Mouse (Mus musculus) R1 (cell line): ENCODE data around the gene Gdf15.
A peak's percentile ranks its signal among the peaks of the same experiment; 100 is the strongest.

Source experiments
- DNase-seq: peaks from one replicate; pipeline ENCODE4 v3.0.0-alpha.2; 2018; ENCODE audit warnings: low read depth, low spot score

Gdf15 gene

GRCm38 (mm10) chr8:70606780-70607602, 25.3 kb downstream of the Gdf15 start:
- no peak for DNase-seq

- no peak for DNase-seq
These were observed 26.1 kb downstream of the Gdf15 start for GRCm38 (mm10) chr8:70605871-70606779.

- no peak for DNase-seq
These were observed 27.7 kb downstream of the Gdf15 start for GRCm38 (mm10) chr8:70604558-70604957.

DNA sequence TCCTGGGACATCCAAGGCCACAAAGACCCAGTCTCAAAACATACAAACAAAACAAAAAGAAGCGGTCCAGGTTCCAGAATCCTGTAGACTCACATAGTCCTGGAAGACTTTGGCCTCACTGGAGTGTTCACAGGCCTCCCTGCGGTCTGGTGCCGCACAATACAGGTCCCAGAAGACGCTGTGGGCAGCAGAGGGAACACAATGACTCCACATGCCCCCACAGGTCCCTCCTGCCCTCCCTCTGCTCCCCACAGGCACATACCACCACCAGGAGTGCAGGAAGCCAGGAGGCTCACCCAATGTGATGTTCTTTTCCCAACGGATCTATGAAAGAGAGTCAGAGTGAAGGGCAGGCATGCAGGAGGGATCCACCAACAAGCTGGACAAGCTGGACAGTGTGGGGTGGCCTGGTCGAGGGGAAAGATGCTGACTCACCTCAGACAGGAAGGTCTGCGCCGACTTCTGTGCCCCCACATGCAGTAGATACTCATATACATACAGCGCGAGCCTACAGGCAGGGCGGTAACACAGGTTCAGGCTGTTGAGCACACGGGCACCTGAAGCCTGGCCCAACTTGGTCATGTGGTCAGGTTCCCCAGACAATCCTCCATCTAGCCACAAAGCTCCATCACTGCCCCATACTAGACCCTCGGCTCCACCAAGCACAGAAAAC, 30.0 kb downstream of the Gdf15 start:
- DNase-seq, result no peak

DNA sequence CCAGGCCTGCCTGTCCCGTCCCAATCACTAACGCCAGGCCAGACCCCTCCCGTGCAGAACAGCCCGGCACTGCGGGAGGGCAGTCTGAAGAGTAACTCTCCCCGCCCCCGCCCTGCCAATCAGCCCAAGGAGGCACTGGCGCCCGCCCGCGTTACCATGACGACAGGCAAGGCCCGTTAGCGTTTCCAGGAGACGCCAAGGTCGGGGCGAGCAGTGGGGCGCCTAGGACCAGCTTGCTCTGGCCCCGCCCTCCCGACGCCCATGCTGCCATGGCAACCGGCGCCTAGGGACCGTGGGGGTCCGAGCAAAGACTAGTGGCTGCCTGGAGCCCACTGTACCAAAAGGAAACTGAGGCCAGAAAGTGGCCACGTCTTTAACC, 31.0 kb downstream of the Gdf15 start:
- DNase-seq, result peak; percentile 97

GRCm38 (mm10) chr8:70600473-70601270, 31.6 kb downstream of the Gdf15 start:
- DNase-seq, result no peak

DNA sequence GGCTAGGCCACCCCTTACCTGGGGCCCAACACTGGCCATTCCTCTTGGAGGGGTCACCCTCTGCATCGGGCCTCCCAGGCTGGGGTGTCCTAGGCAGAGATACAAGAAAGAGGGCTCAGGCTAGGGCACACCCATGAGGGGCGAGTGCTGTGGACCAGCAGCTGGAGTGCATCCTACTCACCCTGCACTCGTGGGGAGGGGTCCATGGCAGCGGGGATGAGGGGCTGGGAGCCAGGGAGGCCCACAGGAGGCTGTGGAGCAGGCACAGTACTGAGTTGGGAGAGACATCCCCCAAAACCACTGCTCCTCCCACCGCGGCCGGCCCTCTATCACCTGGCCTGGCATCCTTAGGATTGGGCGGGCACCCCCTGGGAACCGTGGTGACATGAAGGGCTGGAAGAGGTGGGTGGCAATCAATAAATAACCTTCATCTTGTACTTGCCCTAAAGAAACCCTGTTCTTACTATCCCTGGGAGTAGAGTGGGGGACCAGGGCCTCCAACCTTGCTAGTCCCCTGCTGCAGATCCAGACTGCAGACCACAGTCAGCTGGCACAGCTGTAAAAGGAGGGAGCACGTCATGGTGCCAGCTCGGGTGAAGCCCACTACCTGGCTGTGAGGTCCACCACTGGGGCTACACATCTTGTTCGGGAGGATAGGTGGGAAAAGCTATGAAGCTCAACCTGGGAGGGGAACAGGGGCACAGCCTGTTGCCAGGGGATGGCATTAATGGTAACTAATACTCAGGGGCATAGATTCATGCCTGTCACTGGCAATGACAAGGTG, 32.6 kb downstream of the Gdf15 start:
- DNase-seq, result no peak

DNA sequence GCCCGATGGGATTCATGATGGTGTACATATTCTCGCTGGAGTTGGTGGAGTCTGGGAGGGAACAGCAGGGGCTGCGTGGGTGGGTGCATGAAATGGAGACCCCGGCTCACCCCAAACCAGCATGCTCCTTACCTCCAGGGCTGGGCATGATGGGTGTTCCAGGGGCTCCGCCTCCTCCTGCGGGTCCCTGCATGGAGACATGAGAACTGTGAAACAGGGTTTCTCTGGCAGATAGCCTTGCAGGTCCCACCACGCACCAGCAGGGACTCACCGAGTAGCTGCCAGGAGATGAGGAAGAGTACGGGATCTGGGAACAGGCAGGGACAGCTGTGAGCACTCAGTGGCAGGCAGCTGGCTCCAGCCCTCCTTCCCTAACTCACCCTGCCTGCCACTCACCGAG, 33.5 kb downstream of the Gdf15 start:
- DNase-seq, result peak; percentile 78

GRCm38 (mm10) chr8:70598283-70598682, 34.0 kb downstream of the Gdf15 start:
- peak; percentile 75 for DNase-seq

- no peak for DNase-seq
These were observed 34.6 kb downstream of the Gdf15 start for GRCm38 (mm10) chr8:70597417-70598272.

DNA sequence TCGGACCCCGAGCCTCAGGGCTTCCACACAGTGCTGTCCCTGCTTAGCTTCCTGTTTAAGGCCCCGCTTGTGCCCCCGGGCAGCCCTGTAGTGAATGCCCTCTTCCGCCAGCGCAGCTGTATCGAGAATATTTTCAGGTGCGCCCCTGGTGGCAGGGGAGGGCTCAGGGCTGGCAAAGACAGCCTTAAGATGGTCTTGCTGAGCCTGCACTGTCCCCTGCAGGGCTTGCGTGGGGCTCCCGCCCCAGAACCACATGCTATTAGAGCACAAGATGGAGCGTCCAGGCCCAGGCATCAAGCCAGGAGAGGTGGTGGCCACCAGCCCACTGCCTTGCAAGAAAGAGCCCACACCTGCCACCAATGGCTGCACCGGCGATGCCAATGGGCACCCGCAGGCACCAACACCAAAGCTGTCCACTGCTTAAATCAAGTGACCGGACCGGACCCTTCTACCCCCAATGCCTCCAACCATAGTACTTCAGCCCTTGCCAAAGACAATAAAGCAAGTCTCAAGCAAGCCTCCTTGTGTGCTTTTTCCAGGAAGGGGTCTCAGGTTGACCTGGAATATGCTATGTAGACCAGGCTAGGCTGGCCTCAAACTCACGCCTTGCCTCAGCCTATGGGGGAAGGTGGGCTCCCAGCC, 35.4 kb downstream of the Gdf15 start:
- DNase-seq, result peak; percentile 62

GRCm38 (mm10) chr8:70596216-70596615, 36.0 kb downstream of the Gdf15 start:
- DNase-seq, result no peak

- no peak for DNase-seq
These were observed 36.4 kb downstream of the Gdf15 start for GRCm38 (mm10) chr8:70595811-70596210.

DNA sequence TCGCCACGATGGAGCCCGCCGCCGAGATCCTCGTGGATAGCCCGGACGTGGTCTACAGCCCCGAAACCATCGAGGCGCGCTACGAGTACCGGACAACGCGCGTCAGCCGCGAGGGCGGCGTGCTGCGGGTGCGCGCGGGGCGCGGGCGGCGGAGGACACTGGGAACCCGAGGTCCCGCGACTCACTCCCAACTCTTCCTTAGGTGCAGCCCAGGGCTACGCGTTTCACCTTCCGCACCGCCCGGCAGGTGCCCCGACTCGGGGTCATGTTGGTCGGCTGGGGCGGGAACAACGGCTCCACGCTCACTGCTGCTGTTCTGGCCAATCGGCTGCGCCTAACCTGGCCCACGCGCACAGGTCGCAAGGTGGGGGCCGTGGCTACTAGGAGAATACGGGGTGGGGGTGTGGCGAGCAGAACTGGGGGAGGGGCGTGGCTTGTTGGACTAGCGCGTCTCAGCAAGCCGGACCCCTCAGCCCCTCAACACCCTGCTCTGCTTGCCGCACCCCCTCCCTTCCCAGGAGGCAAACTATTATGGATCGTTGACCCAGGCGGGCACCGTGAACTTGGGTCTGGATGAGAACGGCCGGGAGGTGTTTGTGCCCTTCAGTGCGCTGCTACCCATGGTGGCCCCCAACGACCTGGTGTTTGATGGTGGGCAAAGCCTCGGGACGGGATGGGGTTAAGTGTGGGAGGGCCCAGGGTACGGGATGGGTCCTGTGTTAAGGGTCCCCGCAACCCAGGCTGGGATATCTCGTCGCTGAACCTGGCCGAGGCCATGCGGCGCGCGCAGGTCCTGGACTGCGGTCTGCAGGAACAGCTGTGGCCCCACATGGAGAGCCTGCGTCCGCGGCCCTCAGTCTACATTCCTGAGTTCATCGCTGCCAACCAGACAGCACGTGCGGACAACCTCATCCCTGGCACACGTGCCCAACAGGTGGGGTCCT, 37.4 kb downstream of the Gdf15 start:
- DNase-seq, result peak; percentile 84

DNA sequence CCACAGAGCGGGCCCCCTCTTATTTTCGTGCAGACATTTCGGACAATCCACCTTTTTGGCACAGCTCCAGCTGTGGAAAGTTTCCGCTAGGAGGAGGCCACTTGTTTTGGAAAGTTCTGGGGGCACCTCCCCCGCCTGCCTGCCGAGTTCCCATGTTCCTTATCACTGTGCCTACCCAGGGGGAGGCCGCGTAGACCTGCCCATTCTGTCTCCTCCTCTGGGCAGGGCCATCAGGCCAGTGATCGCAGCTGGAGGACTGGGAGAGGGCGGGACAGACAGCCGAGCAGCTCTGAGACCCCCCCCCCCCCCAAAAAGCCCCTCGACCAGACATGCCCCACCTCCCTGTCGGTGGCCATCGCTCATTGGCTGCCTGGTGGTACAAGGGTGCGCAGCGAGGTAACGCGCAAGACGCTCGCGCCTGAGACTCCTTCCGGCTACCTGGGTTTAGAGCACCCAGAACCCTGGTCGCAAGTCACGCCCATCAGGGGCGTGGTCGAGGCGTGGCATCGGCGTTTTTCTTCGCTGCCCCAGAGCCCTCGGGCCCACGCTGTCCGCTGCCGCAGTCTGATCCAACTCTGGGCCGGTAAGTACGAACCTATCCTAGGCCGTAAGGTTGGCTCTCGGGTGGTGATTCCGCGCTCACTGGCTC, 38.2 kb downstream of the Gdf15 start, which contains the start of gene Isyna1:
Gene Isyna1, plus strand, starts transcription at position 413 of the 649 bp plus-strand sequence.
- DNase-seq, result peak; percentile 98

GRCm38 (mm10) chr8:70593173-70593572, 39.1 kb downstream of the Gdf15 start:
- no peak for DNase-seq

DNA sequence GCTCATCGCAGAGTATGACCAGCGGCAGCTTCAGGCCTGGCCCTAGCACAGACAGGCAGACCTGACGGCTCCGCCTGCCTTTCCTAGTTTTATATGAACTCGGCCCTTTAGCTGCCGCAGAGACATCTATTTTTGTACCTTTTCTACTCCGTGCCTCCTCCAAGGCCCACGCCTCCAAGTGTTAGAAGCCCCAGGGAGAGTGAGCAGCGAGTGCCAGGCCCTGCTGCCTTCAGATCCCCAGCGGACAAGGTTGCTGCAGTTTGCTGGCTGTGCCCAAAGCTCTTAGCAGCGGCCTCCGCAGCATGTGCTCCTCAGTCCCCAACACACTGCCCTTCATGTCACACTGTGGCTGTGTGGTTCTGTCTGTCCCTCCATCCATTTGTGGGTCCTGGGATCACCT, 40.7 kb downstream of the Gdf15 start:
- no peak for DNase-seq
